Mouse (Mus musculus) forebrain, postnatal 0 days (tissue): ENCODE measurements around the gene Gm6583. TPM values are rescaled to one million over a fixed set of nuclear protein-coding genes. Genes with fewer than 3 reads are reported as not detected.

Experiments used
- ATAC-seq: fragments of 200-750 bp; cut with Nextera tagmentation; 2 replicates; pipeline ENCODE4 v1.8.0; 2017; ENCODE audit warnings: mild to moderate bottlenecking, moderate library complexity
- DNase-seq: peaks from one replicate; pipeline ENCODE4 v3.0.0-alpha.2; 2015
- H3K27ac ChIP-seq: fragments of 300-500 bp; sonication (generic); 2 replicates; pipeline ENCODE4 v1.5.1; 2014; ENCODE audit warnings: low read depth, mild to moderate bottlenecking, antibody characterized with exemption, low read length, moderate library complexity, mixed read lengths
- H3K27me3 ChIP-seq: fragments of 300-500 bp; sonication (generic); 2 replicates; pipeline ENCODE4 v1.6.1; 2014; ENCODE audit warnings: mild to moderate bottlenecking, low read length, mixed read lengths; ENCODE audit not compliant: insufficient read depth
- H3K36me3 ChIP-seq: fragments of 300-500 bp; sonication (generic); 2 replicates; pipeline ENCODE4 v1.6.1; 2014; ENCODE audit warnings: mild to moderate bottlenecking, moderate library complexity; ENCODE audit not compliant: insufficient read depth
- H3K4me1 ChIP-seq: fragments of 300-500 bp; sonication (generic); 2 replicates; pipeline ENCODE4 v1.6.1; 2014; ENCODE audit warnings: antibody characterized with exemption; ENCODE audit not compliant: insufficient read depth
- H3K4me2 ChIP-seq: fragments of 300-500 bp; sonication (generic); 2 replicates; pipeline ENCODE4 v1.6.1; 2014; ENCODE audit warnings: low read depth, mild to moderate bottlenecking, moderate library complexity
- H3K4me3 ChIP-seq: fragments of 300-500 bp; sonication (generic); 2 replicates; pipeline ENCODE4 v1.5.1; 2014; ENCODE audit warnings: low read depth, low read length, mixed read lengths
- H3K9ac ChIP-seq: fragments of 300-500 bp; sonication (generic); 2 replicates; pipeline ENCODE4 v1.6.1; 2014; ENCODE audit warnings: mild to moderate bottlenecking
- H3K9me3 ChIP-seq: fragments of 300-500 bp; sonication (generic); 2 replicates; pipeline ENCODE4 v1.6.1; 2016; ENCODE audit warnings: low read length
- CTCF ChIP-seq: sonication (generic); IDR thresholded peaks from 2 replicates; pipeline ENCODE4 v1.5.1; 2016; ENCODE audit warnings: antibody characterized with exemption, control low read depth, low read depth
- WGBS: fragments of 180-500 bp; shearing (Covaris S2); extraction: QIAGEN DNeasy Blood & Tissue Kit; methylation state at CpG from one replicate; pipeline ENCODE4 v1.1.7; 2014; 5-methylcytosine and 5-hydroxymethylcytosine counted together
- polyA plus RNA-seq: library from polyadenylated mRNA; unstranded; fragments of >200 nt; fragmentation: Nextera tagmentation; extraction: Ambion mirVana; gene quantifications from 2 replicates; pipeline ENCODE4 v1.2.1, GENCODE M21; 2015
- total RNA-seq: library from RNA; depleted of rRNA; stranded (reverse); fragments of >200 nt; gene quantifications from 2 replicates; pipeline ENCODE4 v1.2.3, GENCODE M21; 2014

Gene Gm6583
- total and polyA plus RNA-seq, 2 experiments from 2014 or later: not detected

- ATAC-seq (no peak), DNase-seq (no peak)
- H3K4me1 ChIP-seq: peaks cover 11% of the 10 kb centered on the region; the same call in 1 of the 2 replicates
- no peak overlapping the region for H3K27ac ChIP-seq
- WGBS: 83% methylated on average over 13 of the region's 13 CpGs
- peaks cover 72% of the 10 kb centered on the region for H3K36me3 ChIP-seq
- no peaks in the 10 kb centered on the region for H3K27me3 ChIP-seq
- no peak overlapping the region for H3K4me3 ChIP-seq
- H3K9ac ChIP-seq: 0 out of 2 replicates have a peak overlapping the region, but pooled peaks have one; percentile 3
- H3K4me2 ChIP-seq: no peak overlapping the region
- no peak for TF ChIP-seq CTCF
- no peaks in the 10 kb centered on the region for H3K9me3 ChIP-seq
Observed at GRCm38 (mm10) chr5:112369326-112369725, 13.5 kb upstream of the Gm6583 start.

DNA sequence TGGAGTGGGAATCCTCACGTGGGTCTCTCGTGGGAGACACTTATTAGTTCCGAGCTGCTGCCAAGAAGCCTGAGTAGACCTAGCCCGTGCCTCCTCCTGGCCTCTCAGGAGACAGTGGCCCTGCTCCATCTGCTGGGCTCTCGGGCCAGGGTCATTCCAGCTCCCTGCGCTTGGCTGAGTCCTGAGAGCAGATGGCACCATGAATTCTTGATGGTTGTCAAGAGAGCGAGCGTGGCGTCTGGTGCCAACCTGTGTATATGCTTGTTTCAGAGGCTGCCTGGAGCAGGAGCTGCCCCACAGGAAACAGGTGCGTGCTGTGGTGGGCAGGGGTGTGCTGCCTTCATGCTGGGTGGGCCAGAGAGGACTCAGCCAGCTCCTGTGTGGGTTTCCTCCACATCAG lies 12.8 kb upstream of the Gm6583 start:
- ATAC-seq: no peak
- H3K4me1 ChIP-seq: peaks cover 11% of the 10 kb centered on the region; the same call in 1 of the 2 replicates
- H3K9me3 ChIP-seq: no peaks in the 10 kb centered on the region
- peak; percentile 24 for DNase-seq
- H3K36me3 ChIP-seq: peaks cover 70% of the 10 kb centered on the region
- H3K27ac ChIP-seq: no peak overlapping the region
- H3K9ac ChIP-seq: no peak overlapping the region
- TF ChIP-seq CTCF: no peak
- 70% methylated on average over 10 of the region's 10 CpGs for WGBS
- H3K4me2 ChIP-seq: no peak overlapping the region
- H3K4me3 ChIP-seq: no peak overlapping the region
- no peaks in the 10 kb centered on the region for H3K27me3 ChIP-seq

DNA sequence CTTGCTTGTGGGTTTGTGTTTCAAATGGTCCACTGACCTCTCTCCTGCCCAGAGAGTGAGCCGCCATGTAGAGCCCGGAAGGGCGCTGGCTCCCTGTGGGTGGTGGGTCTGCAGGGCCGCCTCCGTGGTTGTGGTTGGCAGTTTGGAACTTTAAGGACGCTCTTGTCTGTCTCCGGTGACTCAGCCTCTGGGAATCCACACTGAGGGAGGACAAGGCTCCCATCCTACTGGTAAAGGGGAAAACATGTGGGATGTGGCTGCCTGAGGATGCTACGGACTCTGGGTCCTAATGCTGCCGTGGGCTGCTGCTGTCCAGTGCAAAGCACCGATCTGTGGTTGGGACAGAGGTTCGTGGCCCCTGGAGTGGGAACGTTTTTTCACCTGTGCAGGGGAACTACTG lies 12.1 kb upstream of the Gm6583 start:
- no peak overlapping the region for H3K27ac ChIP-seq
- TF ChIP-seq CTCF: no peak

GRCm38 (mm10) chr5:112367338-112367737 lies 11.5 kb upstream of the Gm6583 start:
- peak; percentile 37; the same call in 1 of the 2 replicates for TF ChIP-seq CTCF
- Histone ChIP-seq H3K4me1 (peaks cover 7% of the 10 kb centered on the region; the same call in 1 of the 2 replicates), H3K9ac (no peak overlapping the region), H3K36me3 (peaks cover 74% of the 10 kb centered on the region), H3K9me3 (no peaks in the 10 kb centered on the region), H3K4me3 (no peak overlapping the region), H3K4me2 (no peak overlapping the region), H3K27me3 (no peaks in the 10 kb centered on the region), H3K27ac (no peak overlapping the region)
- DNase-seq: no peak
- no peak for ATAC-seq
- whole genome bisulfite sequencing: 84% methylated on average over 4 of the region's 4 CpGs

More for the DNA sequence above, 12.1 kb upstream of the Gm6583 start:
- WGBS: 91% methylated on average over 12 of the region's 12 CpGs
- no peak overlapping the region for H3K4me3 ChIP-seq
- ATAC-seq (no peak), DNase-seq (no peak)
- H3K9me3 ChIP-seq: no peaks in the 10 kb centered on the region
- H3K36me3 ChIP-seq: peaks cover 73% of the 10 kb centered on the region
- peaks cover 11% of the 10 kb centered on the region; the same call in 1 of the 2 replicates for H3K4me1 ChIP-seq
- H3K9ac ChIP-seq: no peak overlapping the region
- no peaks in the 10 kb centered on the region for H3K27me3 ChIP-seq
- H3K4me2 ChIP-seq: no peak overlapping the region

- Histone ChIP-seq H3K36me3 (peaks cover 74% of the 10 kb centered on the region), H3K9me3 (no peaks in the 10 kb centered on the region), H3K4me2 (no peak overlapping the region), H3K27me3 (no peaks in the 10 kb centered on the region), H3K4me1 (peaks cover 4% of the 10 kb centered on the region; the same call in 1 of the 2 replicates), H3K9ac (no peak overlapping the region), H3K4me3 (no peak overlapping the region), H3K27ac (no peak overlapping the region)
- no peak for TF ChIP-seq CTCF
- DNase-seq: no peak
- no peak for ATAC-seq
- WGBS: 85% methylated on average over 6 of the region's 6 CpGs
Observed at GRCm38 (mm10) chr5:112366879-112367278, 11.0 kb upstream of the Gm6583 start.

- Histone ChIP-seq H3K27me3 (no peaks in the 10 kb centered on the region), H3K27ac (no peak overlapping the region), H3K9ac (no peak overlapping the region), H3K4me1 (no peaks in the 10 kb centered on the region), H3K9me3 (no peaks in the 10 kb centered on the region), H3K4me2 (no peak overlapping the region), H3K4me3 (no peak overlapping the region), H3K36me3 (peaks cover 56% of the 10 kb centered on the region)
- 80% methylated on average over 10 of the region's 10 CpGs for WGBS
- DNase-seq (no peak), ATAC-seq (no peak)
- no peak for TF ChIP-seq CTCF
Observed at GRCm38 (mm10) chr5:112364184-112364797, 8.5 kb upstream of the Gm6583 start.

DNA sequence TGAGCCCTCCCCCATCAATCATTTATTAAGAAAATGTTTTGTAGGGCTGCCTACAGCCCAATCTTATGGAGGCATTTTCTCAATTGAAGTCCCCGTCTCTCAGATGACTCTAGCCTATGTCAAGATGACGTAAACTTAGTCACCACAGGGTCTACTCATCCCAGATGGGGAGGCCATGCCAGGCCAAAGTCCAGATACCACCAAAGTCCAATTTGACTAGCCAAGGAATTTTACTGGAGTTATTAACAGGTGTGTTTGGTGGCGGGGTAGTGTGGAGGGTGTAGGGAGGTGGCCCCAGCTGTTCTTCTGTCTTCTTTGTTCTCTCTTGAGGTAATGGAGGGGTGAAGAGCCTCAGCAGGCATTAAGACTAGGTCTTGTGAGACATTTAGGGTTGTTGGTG lies 4.2 kb upstream of the Gm6583 start:
- Histone ChIP-seq H3K4me3 (no peak overlapping the region), H3K9ac (no peak overlapping the region), H3K9me3 (no peaks in the 10 kb centered on the region), H3K4me1 (no peaks in the 10 kb centered on the region), H3K27ac (no peak overlapping the region), H3K36me3 (peaks cover 35% of the 10 kb centered on the region), H3K27me3 (no peaks in the 10 kb centered on the region), H3K4me2 (no peak overlapping the region)
- TF ChIP-seq CTCF: no peak
- DNase-seq (no peak), ATAC-seq (no peak)
- 93% methylated on average over 3 of the region's 3 CpGs for WGBS
